Mouse (Mus musculus) limb, embryonic 14.5 days (tissue): ENCODE data around the gene Slc12a7. TPM values are rescaled to one million over a fixed set of nuclear protein-coding genes. Genes with fewer than 3 reads are reported as not detected.

Experiments
- ATAC-seq: fragments of 200-750 bp; cut with Nextera tagmentation; 2 replicates; pipeline ENCODE4 v1.8.0; 2017; ENCODE audit warnings: low read depth, moderate number of reproducible peaks, moderate TSS enrichment; ENCODE audit not compliant: low FRiP score
- DNase-seq: peaks from one replicate; pipeline ENCODE4 v3.0.0-alpha.2; 2015; ENCODE audit warnings: low spot score
- H3K27ac ChIP-seq: fragments of 300-500 bp; sonication (generic); replicated peaks from 2 replicates; pipeline ENCODE4 v1.5.1; 2014; ENCODE audit warnings: low read depth, mild to moderate bottlenecking, low read length, moderate library complexity, mixed read lengths
- H3K27me3 ChIP-seq: fragments of 300-500 bp; sonication (generic); 2 replicates; pipeline ENCODE4 v1.6.1; 2014; ENCODE audit warnings: low read length, mixed read lengths; ENCODE audit not compliant: control insufficient read depth, insufficient read depth
- H3K36me3 ChIP-seq: fragments of 300-500 bp; sonication (generic); 2 replicates; pipeline ENCODE4 v1.6.1; 2014; ENCODE audit warnings: mild to moderate bottlenecking, low read length, moderate library complexity, mixed read lengths; ENCODE audit not compliant: control insufficient read depth, insufficient read depth
- H3K4me1 ChIP-seq: fragments of 300-500 bp; sonication (generic); 2 replicates; pipeline ENCODE4 v1.6.1; 2014; ENCODE audit warnings: antibody characterized with exemption, low read length, mixed read lengths; ENCODE audit not compliant: control insufficient read depth, insufficient read depth
- H3K4me2 ChIP-seq: fragments of 300-500 bp; sonication (generic); replicated peaks from 2 replicates; pipeline ENCODE4 v1.6.1; 2014; ENCODE audit warnings: low read depth, mild to moderate bottlenecking, low read length, moderate library complexity; ENCODE audit not compliant: severe bottlenecking
- H3K4me3 ChIP-seq: fragments of 300-500 bp; sonication (generic); replicated peaks from 2 replicates; pipeline ENCODE4 v1.5.1; 2014; ENCODE audit warnings: low read length
- H3K9ac ChIP-seq: fragments of 300-500 bp; sonication (generic); 2 replicates; pipeline ENCODE4 v1.6.1; 2014; ENCODE audit warnings: mild to moderate bottlenecking, low read depth, low read length, moderate library complexity; ENCODE audit not compliant: severe bottlenecking
- H3K9me3 ChIP-seq: fragments of 300-500 bp; sonication (generic); 2 replicates; pipeline ENCODE4 v1.6.1; 2016; ENCODE audit warnings: low read length; ENCODE audit not compliant: control insufficient read depth
- POLR2A ChIP-seq: fragments of 200-500 bp; IDR thresholded peaks from 2 replicates; pipeline ENCODE4 v1.8.0; 2012; ENCODE audit warnings: inconsistent platforms, mild to moderate bottlenecking, moderate library complexity, borderline replicate concordance; ENCODE audit not compliant: insufficient read depth, insufficient read length; ENCODE audit errors: extremely low read depth
- WGBS: fragments of 180-500 bp; shearing (Covaris S2); extraction: QIAGEN DNeasy Blood & Tissue Kit; methylation state at CpG from one replicate; pipeline ENCODE4 v1.1.7; 2014; 5-methylcytosine and 5-hydroxymethylcytosine counted together
- polyA plus RNA-seq, 2 experiments: library from polyadenylated mRNA; depleted of rRNA in 1 of 2; stranded (reverse) in 1 of 2; unstranded in 1 of 2; fragments of >200 nt; fragmentation: Nextera tagmentation in 1 of 2; extraction: Ambion mirVana in 1 of 2; gene quantifications; 2 replicates each; pipeline versions ENCODE4 v1.2.1 to v1.2.3; 2012 to 2014

Gene Slc12a7
- polyA plus RNA-seq, 2 experiments = 16.5 to 32.8 TPM

- Histone ChIP-seq H3K27me3 (no peaks in the 10 kb centered on the region), H3K27ac (no peak overlapping the region), H3K9ac (no peak overlapping the region), H3K4me2 (no peak overlapping the region), H3K36me3 (peaks cover 85% of the 10 kb centered on the region), H3K4me1 (no peaks in the 10 kb centered on the region), H3K9me3 (no peaks in the 10 kb centered on the region), H3K4me3 (no peak overlapping the region)
- ATAC-seq = no peak
- WGBS = 89% methylated on average over 3 of the region's 3 CpGs
- TF ChIP-seq POLR2A = no peak
- no peak for DNase-seq
Observed at GRCm38 (mm10) chr13:73812936-73813335, 80.0 kb downstream of the Slc12a7 start.

DNA sequence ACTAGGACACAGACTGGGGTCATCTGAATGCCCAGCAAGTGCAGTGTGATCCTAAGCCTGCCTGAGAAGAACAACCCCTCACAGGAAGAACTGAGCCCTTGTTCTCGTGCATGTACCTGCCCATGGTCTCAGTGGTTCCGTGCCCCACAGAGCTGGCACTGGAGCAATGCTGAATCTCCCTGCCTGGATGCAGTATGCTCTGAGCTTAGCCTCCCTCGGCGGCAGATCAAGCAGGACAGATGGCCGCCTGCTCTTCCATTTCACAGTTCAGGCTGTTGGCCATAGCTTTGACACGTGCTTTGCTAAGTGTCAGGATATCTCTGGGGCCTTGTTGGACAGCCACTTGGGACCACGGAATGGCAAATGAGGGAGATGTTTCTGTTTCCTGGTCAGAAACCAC is 81.3 kb downstream of the Slc12a7 start:
- H3K27ac ChIP-seq = no peak overlapping the region
- H3K9ac ChIP-seq = no peak overlapping the region
- H3K9me3 ChIP-seq = no peaks in the 10 kb centered on the region
- TF ChIP-seq POLR2A = no peak
- H3K4me2 ChIP-seq = no peak overlapping the region
- no peak for DNase-seq
- no peaks in the 10 kb centered on the region for H3K27me3 ChIP-seq
- H3K4me1 ChIP-seq = no peaks in the 10 kb centered on the region
- 83% methylated on average over 7 of the region's 7 CpGs for WGBS
- H3K4me3 ChIP-seq = no peak overlapping the region
- peaks cover 74% of the 10 kb centered on the region for H3K36me3 ChIP-seq
- ATAC-seq = no peak

- no peak for ATAC-seq
- 74% methylated on average over 6 of the region's 6 CpGs for WGBS
- H3K9ac ChIP-seq = no peak overlapping the region
Observed at GRCm38 (mm10) chr13:73816338-73816737, 83.4 kb downstream of the Slc12a7 start.

DNA sequence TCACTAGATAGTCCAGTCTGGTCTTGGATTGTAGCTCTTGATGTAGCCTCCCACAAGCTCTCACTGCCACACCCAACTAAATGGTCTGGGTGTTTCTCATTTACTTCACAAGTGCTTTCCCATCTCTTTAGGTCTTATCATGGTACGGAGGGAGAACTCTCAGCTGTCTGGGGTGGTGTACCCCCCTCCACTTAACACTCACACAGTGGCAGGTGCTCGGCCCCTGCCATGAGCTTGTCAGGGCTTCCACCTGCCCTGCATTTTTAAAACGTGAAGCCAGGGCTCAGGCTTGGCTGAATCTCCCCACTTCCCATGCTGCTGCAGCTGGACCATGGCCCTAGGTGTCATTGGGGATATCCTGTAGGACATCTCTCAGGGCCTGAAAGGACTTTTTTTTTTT is 86.0 kb downstream of the Slc12a7 start:
- Histone ChIP-seq H3K27ac (no peak overlapping the region), H3K36me3 (peaks cover 55% of the 10 kb centered on the region), H3K9ac (no peak overlapping the region), H3K4me1 (no peaks in the 10 kb centered on the region), H3K27me3 (no peaks in the 10 kb centered on the region), H3K4me3 (no peak overlapping the region), H3K9me3 (no peaks in the 10 kb centered on the region), H3K4me2 (no peak overlapping the region)
- DNase-seq = no peak
- no peak for ATAC-seq
- WGBS = 76% methylated on average over 3 of the region's 3 CpGs
- no peak for TF ChIP-seq POLR2A

More at GRCm38 (mm10) chr13:73816338-73816737, 83.4 kb downstream of the Slc12a7 start:
- peaks cover 64% of the 10 kb centered on the region for H3K36me3 ChIP-seq
- H3K27me3 ChIP-seq = no peaks in the 10 kb centered on the region
- H3K9me3 ChIP-seq = no peaks in the 10 kb centered on the region
- no peak overlapping the region for H3K27ac ChIP-seq
- no peaks in the 10 kb centered on the region for H3K4me1 ChIP-seq
- no peak for DNase-seq
- no peak overlapping the region for H3K4me3 ChIP-seq
- no peak for TF ChIP-seq POLR2A
- H3K4me2 ChIP-seq = no peak overlapping the region

DNA sequence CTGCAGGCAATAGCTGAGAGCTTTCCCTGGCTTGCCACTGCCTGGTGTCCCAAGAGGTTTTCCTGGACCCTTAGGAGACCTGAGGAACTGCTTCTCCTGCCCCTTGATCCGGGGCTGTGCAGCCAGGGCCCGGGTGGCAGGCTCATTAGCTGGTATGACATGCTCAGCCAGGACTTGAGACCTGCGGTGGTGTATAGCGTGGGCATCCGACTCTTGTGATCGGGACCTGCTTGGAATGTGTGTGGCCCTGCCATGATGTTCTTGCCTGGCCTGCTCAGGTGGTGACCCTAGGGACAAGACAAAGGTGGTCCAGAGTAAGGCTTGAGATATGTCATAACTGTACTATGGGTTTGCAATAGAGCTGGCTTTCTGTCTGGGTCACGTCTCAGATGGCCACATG is 88.4 kb downstream of the Slc12a7 start:
- Histone ChIP-seq H3K4me2 (no peak overlapping the region), H3K9me3 (no peaks in the 10 kb centered on the region), H3K27ac (no peak overlapping the region), H3K9ac (no peak overlapping the region), H3K4me1 (no peaks in the 10 kb centered on the region), H3K36me3 (peaks cover 54% of the 10 kb centered on the region), H3K27me3 (no peaks in the 10 kb centered on the region), H3K4me3 (no peak overlapping the region)
- no peak for TF ChIP-seq POLR2A
- DNase-seq (no peak), ATAC-seq (no peak)
- whole genome bisulfite sequencing = 95% methylated on average over 7 of the region's 7 CpGs
